Mouse (Mus musculus) neutrophil, adult 5-6 weeks (primary cell): Measurements from ENCODE around the gene Pkp4. TPM values are rescaled to one million over a fixed set of nuclear protein-coding genes. Genes with fewer than 3 reads are reported as not detected.

Experiments
- ATAC-seq: fragments of 151-379, 151-347 bp; 2 replicates; pipeline ENCODE4 v1.8.0; 2017; ENCODE audit warnings: mild to moderate bottlenecking, moderate TSS enrichment; ENCODE audit not compliant: insufficient number of reproducible peaks, poor library complexity, low FRiP score, severe bottlenecking; ENCODE audit errors: extremely low read depth
- total RNA-seq: library from RNA; stranded (forward); fragments of 200-1000 nt; gene quantifications from 2 replicates; pipeline ENCODE4 v1.2.3, GENCODE M21; 2017

The Pkp4 gene
- total RNA-seq, 1 experiment from 2014 or later = 2.9 TPM

DNA sequence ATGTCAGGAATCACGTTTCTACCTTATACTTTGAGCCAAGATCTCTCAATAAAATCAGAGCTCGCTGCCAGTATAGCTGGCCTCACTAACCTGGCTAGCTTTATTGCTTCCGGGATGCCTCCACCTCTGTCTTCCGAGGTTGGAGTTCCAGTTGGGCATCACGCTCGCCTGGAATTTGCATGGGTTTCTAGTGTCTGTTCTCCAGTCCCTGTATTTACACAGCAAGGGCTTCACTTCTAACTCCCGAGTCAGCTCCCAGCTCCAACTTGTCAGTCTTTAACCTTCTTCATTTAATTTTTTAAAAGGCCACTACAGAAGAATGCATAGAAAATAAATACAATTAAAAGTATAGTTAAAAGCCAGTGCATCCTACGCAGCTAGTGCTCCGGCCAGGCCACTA lies 47.6 kb downstream of the Pkp4 start:
- no peak for ATAC-seq

GRCm38 (mm10) chr2:59211051-59211450 lies 50.4 kb downstream of the Pkp4 start:
- no peak for ATAC-seq

- no peak for ATAC-seq
These were observed 51.8 kb downstream of the Pkp4 start for GRCm38 (mm10) chr2:59212430-59212829.

GRCm38 (mm10) chr2:59212846-59213245 lies 52.2 kb downstream of the Pkp4 start:
- ATAC-seq = no peak

DNA sequence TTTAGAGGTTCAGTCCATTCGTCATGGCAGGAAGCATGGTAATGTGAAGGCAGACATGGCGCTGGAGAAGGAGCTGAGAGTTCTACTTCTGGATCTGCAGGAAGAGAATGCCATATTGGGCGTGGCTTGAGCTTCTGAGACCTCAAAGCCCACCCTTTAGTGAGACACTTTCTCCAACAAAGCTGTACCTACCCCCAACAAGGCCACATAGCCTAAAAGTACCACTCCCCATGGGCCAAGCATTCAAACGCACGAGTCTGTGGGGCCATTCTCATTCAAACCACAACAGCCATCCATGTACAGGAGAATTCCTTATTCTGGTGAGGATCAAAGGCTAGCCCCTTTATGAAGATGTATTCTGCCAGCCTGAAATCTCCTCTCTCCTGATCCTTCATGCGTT lies 57.3 kb downstream of the Pkp4 start:
- ATAC-seq = no peak

DNA sequence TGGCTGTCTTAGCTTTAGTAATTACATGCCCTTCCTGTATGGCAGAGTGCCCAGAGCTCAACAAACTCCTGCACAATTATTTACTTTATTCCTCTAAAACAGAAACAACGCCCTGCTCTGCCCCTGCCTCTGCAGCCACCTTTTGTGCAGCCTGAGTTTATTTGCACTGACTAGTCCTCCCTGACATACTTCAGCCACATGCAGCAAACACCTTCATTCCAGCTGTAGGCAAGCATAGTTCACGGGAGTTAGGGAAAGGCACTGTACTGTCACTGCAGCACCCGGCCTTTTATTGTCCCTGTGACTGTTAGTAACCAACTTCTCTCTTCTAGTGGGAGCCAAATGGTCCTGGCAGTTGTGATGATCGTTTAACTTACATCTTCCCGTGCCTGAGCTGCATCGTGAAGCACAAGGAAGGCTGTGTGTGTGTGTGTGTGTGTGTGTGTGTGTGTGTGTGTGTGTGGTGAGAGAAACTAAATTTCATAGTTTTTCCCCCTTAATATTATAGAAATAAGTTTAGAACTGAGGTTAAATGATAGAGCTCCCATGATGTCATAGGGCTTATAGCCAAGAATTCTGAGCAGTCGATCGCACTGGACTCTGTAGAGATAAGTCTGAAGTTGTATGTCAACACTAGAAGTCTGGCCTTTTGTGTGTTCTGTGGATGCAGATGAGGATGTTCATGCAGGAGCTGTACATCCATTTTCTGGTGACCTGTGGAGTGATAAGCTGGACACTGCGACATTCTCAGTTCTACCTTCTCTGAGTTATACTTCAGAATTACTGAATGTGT lies 59.5 kb downstream of the Pkp4 start:
- no peak for ATAC-seq

GRCm38 (mm10) chr2:59226383-59226782 lies 65.7 kb downstream of the Pkp4 start:
- no peak for ATAC-seq

DNA sequence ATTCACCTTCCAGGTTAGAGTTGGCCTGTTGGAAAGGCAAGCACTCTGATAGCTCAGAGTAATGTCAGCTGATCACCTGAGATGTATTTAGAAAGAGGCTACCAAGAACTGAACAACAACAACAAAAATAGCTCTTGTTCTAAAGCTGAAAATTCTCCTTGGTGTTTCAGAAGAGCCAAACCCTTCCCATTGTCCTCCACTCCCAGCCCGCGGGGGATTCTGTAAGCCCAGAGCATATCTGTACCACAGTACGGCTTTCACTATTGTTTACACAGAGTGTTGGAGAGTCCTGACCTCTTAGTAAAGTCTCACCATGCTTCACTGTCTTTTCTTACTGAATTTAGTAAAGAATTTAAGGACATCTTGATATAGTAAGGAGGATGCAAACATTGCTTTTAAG lies 66.4 kb downstream of the Pkp4 start:
- ATAC-seq = no peak

DNA sequence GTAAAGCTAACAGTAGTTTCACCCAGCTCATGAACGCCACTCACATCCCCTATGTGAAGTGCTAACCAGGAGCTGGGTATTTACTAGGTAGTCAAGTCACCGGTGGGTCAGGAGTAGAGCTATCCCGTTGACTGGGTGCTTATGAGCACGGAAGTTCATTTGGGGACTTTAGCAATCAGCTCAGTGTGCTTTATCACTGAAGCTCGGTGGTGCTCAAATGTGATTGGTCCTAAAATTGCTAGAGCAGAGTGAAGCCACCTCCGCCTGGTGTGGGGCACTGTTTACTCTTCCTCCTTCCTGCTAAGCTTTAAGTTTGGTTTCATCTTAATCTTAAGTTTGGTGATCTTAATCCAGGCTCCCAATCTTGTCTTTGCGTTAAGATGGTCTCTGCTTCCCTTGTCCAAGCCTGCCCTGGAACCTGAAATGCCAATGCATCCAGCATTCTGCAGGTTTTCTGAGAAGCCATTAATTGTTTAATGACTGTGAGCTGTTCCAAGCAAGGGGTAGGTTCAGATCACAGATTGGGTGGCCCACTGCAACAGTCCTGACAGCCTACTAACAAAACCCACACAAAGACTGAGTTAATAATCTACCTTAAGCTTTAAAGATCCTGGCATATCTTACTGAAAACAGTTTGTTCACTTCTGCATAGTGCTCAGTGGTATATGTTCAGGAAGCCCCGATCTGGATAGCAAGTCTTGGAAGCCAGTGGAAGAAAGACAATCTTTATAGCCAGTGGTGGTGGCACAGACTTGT lies 67.0 kb downstream of the Pkp4 start:
- ATAC-seq = no peak

DNA sequence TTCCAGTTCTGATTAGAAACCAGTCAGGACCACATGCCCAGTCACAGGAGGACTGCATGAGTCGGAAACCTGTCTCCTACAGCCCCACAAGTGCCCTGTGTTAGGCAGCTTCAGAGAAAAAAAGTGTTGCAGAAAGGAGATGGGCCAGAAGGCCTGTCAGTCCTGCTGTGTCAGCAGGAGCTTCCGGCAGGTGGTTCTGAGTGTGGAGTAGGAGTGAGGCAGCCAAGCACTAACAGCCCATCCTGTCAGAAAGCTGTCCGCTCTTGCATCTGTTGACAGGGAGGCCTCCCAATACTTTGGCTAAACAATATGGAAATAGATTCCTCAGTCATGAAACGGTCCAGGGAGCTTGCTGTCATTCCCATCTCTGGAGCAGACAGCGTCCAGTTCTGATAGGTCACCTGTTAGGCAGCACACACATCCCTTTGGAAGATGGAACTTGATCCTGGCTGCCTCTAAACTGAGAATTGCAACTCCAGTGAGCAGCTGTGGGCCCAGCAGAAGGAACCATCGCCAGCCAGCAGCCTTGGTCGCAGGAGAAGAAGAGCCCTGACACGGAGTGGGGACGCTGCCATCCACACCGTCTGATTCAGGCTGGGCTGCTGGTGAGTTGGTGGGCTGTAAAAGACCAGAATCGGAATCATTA lies 68.7 kb downstream of the Pkp4 start:
- ATAC-seq = no peak

GRCm38 (mm10) chr2:59230656-59231055 lies 70.0 kb downstream of the Pkp4 start:
- no peak for ATAC-seq

GRCm38 (mm10) chr2:59231514-59231913 lies 70.9 kb downstream of the Pkp4 start:
- no peak for ATAC-seq

GRCm38 (mm10) chr2:59233294-59233923 lies 72.8 kb downstream of the Pkp4 start:
- no peak for ATAC-seq

DNA sequence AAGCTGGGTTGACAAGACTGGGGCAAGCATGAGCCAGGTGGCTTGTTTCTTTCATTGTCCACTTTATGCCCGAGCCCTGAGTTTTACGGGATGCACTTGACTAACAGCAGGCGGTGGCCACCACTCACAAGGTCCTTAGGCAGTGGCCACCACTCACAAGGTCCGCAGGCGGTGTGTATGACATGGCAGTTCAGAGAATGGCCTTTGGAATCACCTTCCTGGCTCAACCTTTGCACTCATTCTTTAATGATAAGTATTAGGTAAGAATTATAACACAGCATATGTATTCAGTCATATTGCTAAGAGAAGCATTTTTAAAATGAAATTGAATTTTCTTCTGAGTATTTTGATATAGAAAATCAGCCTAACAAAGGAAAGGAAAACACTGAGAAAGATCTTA lies 73.3 kb downstream of the Pkp4 start:
- no peak for ATAC-seq

- ATAC-seq = no peak
These were observed 73.9 kb downstream of the Pkp4 start for GRCm38 (mm10) chr2:59234537-59234936.

- no peak for ATAC-seq
These were observed 79.3 kb downstream of the Pkp4 start for GRCm38 (mm10) chr2:59239841-59240395.

GRCm38 (mm10) chr2:59242117-59242516 lies 81.5 kb downstream of the Pkp4 start:
- ATAC-seq = no peak

- ATAC-seq = no peak
These were observed 83.8 kb downstream of the Pkp4 start for GRCm38 (mm10) chr2:59244273-59245097.

- ATAC-seq = no peak
These were observed 84.4 kb downstream of the Pkp4 start for GRCm38 (mm10) chr2:59245098-59245388.
